Mouse (Mus musculus) megakaryocyte, embryonic 14.5 days (primary cell): ENCODE results near the gene Cyb5r3. TPM values are rescaled to one million over a fixed set of nuclear protein-coding genes. Genes with fewer than 3 reads are reported as not detected.

Experiments used
- H3K27me3 ChIP-seq: replicated peaks from 2 replicates; pipeline ENCODE3; 2012; ENCODE audit warnings: inconsistent platforms
- H3K36me3 ChIP-seq: replicated peaks from 2 replicates; pipeline ENCODE3; 2012; ENCODE audit warnings: low read length, inconsistent platforms, mixed read lengths
- H3K4me1 ChIP-seq: 2 replicates; pipeline ENCODE4 v1.6.1; 2012; ENCODE audit warnings: inconsistent platforms
- H3K4me3 ChIP-seq: replicated peaks from 2 replicates; pipeline ENCODE3; 2012; ENCODE audit warnings: moderate library complexity, mild to moderate bottlenecking, inconsistent platforms
- H3K9me3 ChIP-seq: 2 replicates; pipeline ENCODE4 v1.6.1; 2012; ENCODE audit warnings: inconsistent platforms
- FLI1 ChIP-seq: IDR thresholded peaks from 2 replicates; pipeline ENCODE4 v1.6.1; 2012; ENCODE audit warnings: low read length, inconsistent platforms, mixed read lengths
- GATA1 ChIP-seq: IDR thresholded peaks from 3 replicates; pipeline ENCODE4 v1.6.1; 2012; ENCODE audit warnings: mixed read lengths, low read length, inconsistent platforms, borderline replicate concordance
- polyA plus RNA-seq: library from polyadenylated mRNA; stranded (reverse); fragments of >175 nt; gene quantifications from 2 replicates; pipeline ENCODE4 v1.2.3, GENCODE M21; 2012; ENCODE audit warnings: low replicate concordance; ENCODE audit not compliant: insufficient read depth

Cyb5r3 gene
- polyA plus RNA-seq, 1 experiment: 127 TPM

- Histone ChIP-seq H3K36me3 (peaks cover 84% of the 10 kb centered on the region), H3K9me3 (no peaks in the 10 kb centered on the region), H3K4me3 (no peak overlapping the region), H3K27me3 (no peaks in the 10 kb centered on the region), H3K4me1 (peaks cover 75% of the 10 kb centered on the region)
- TF ChIP-seq GATA1 (no peak), FLI1 (no peak)
These were observed 9.4 kb downstream of the Cyb5r3 start for GRCm38 (mm10) chr15:83162818-83163485.

- TF ChIP-seq GATA1: no peak
- no peak for TF ChIP-seq FLI1
- H3K9me3 ChIP-seq: no peaks in the 10 kb centered on the region
- peaks cover 84% of the 10 kb centered on the region for H3K36me3 ChIP-seq
- no peaks in the 10 kb centered on the region for H3K27me3 ChIP-seq
- H3K4me3 ChIP-seq: no peak overlapping the region
- H3K4me1 ChIP-seq: peaks cover 75% of the 10 kb centered on the region
These were observed 10.4 kb downstream of the Cyb5r3 start for GRCm38 (mm10) chr15:83162001-83162400.

GRCm38 (mm10) chr15:83161062-83161748 lies 11.2 kb downstream of the Cyb5r3 start:
- peaks cover 70% of the 10 kb centered on the region for H3K4me1 ChIP-seq
- H3K4me3 ChIP-seq: no peak overlapping the region
- peaks cover 86% of the 10 kb centered on the region for H3K36me3 ChIP-seq
- no peaks in the 10 kb centered on the region for H3K27me3 ChIP-seq
- no peak for TF ChIP-seq GATA1
- no peak for TF ChIP-seq FLI1
- no peaks in the 10 kb centered on the region for H3K9me3 ChIP-seq

- H3K4me3 ChIP-seq: no peak overlapping the region
- H3K4me1 ChIP-seq: peaks cover 70% of the 10 kb centered on the region
- H3K36me3 ChIP-seq: peaks cover 86% of the 10 kb centered on the region
- H3K9me3 ChIP-seq: no peaks in the 10 kb centered on the region
- no peak for TF ChIP-seq GATA1
- H3K27me3 ChIP-seq: no peaks in the 10 kb centered on the region
These were observed 11.8 kb downstream of the Cyb5r3 start for GRCm38 (mm10) chr15:83160561-83160960.

GRCm38 (mm10) chr15:83159823-83160222 lies 12.6 kb downstream of the Cyb5r3 start:
- Histone ChIP-seq H3K4me1 (peaks cover 69% of the 10 kb centered on the region), H3K4me3 (no peak overlapping the region), H3K36me3 (peaks cover 86% of the 10 kb centered on the region), H3K9me3 (no peaks in the 10 kb centered on the region), H3K27me3 (no peaks in the 10 kb centered on the region)
- no peak for TF ChIP-seq GATA1
- TF ChIP-seq FLI1: no peak

- Histone ChIP-seq H3K36me3 (peaks cover 90% of the 10 kb centered on the region), H3K4me3 (no peak overlapping the region), H3K9me3 (no peaks in the 10 kb centered on the region), H3K27me3 (no peaks in the 10 kb centered on the region), H3K4me1 (peaks cover 72% of the 10 kb centered on the region)
- TF ChIP-seq GATA1 (no peak), FLI1 (no peak)
These were observed 13.7 kb downstream of the Cyb5r3 start for GRCm38 (mm10) chr15:83158587-83159160.

- Histone ChIP-seq H3K27me3 (no peaks in the 10 kb centered on the region), H3K4me3 (no peak overlapping the region), H3K36me3 (peaks cover 94% of the 10 kb centered on the region), H3K4me1 (peaks cover 74% of the 10 kb centered on the region), H3K9me3 (no peaks in the 10 kb centered on the region)
- TF ChIP-seq GATA1 (no peak), FLI1 (no peak)
These were observed 14.7 kb downstream of the Cyb5r3 start for GRCm38 (mm10) chr15:83157667-83158064.

GRCm38 (mm10) chr15:83156929-83157666 lies 15.3 kb downstream of the Cyb5r3 start:
- TF ChIP-seq FLI1: no peak
- no peak for TF ChIP-seq GATA1
- H3K4me1 ChIP-seq: peaks cover 71% of the 10 kb centered on the region
- H3K36me3 ChIP-seq: peaks cover 89% of the 10 kb centered on the region

GRCm38 (mm10) chr15:83155672-83156419 lies 16.5 kb downstream of the Cyb5r3 start:
- Histone ChIP-seq H3K4me1 (peaks cover 75% of the 10 kb centered on the region), H3K9me3 (no peaks in the 10 kb centered on the region), H3K36me3 (peaks cover 77% of the 10 kb centered on the region), H3K27me3 (no peaks in the 10 kb centered on the region), H3K4me3 (peak overlapping the region; percentile 31)
- TF ChIP-seq FLI1 (no peak), GATA1 (no peak)

More at GRCm38 (mm10) chr15:83156929-83157666, 15.3 kb downstream of the Cyb5r3 start:
- Histone ChIP-seq H3K4me3 (no peak overlapping the region), H3K9me3 (no peaks in the 10 kb centered on the region), H3K27me3 (no peaks in the 10 kb centered on the region)
